Mouse (Mus musculus) retina, postnatal 1 day (tissue): ENCODE data around the gene Tsks.
A peak's percentile ranks its signal among the peaks of the same experiment; 100 is the strongest.

Source experiments
- DNase-seq: peaks from one replicate; pipeline ENCODE4 v3.0.0-alpha.2; 2012

Tsks gene

GRCm38 (mm10) chr7:44983085-44983484 is 40.1 kb downstream of the Tsks start:
- peak; percentile 84 for DNase-seq

- DNase-seq = no peak
Observed at GRCm38 (mm10) chr7:44983944-44984832, 41.2 kb downstream of the Tsks start.

- no peak for DNase-seq
Observed at GRCm38 (mm10) chr7:44984833-44985164, 41.8 kb downstream of the Tsks start.

GRCm38 (mm10) chr7:44985595-44986191 is 42.7 kb downstream of the Tsks start:
- peak; percentile 84 for DNase-seq

GRCm38 (mm10) chr7:44986192-44986878 is 43.3 kb downstream of the Tsks start, which contains the start of gene Prmt1:
TSS of gene Prmt1 (minus strand) at chr7:44986568.
- peak; percentile 100 for DNase-seq

GRCm38 (mm10) chr7:44986879-44987718 is 44.1 kb downstream of the Tsks start:
- no peak for DNase-seq

- DNase-seq = no peak
Observed at GRCm38 (mm10) chr7:44996672-44997071, 53.7 kb downstream of the Tsks start.

- DNase-seq = peak; percentile 97
Observed at GRCm38 (mm10) chr7:44997231-44997939, 54.4 kb downstream of the Tsks start, which contains the start of gene Irf3. TSS of gene Irf3 (plus strand) at chr7:44997648.

GRCm38 (mm10) chr7:44997940-44998428 is 55.0 kb downstream of the Tsks start:
- no peak for DNase-seq

- peak; percentile 38 for DNase-seq
Observed at GRCm38 (mm10) chr7:44998501-44998955, 55.5 kb downstream of the Tsks start, which contains the start of gene Bcl2l12. TSS of gene Bcl2l12 (minus strand) at chr7:44998712.

GRCm38 (mm10) chr7:44999753-45000152 is 56.7 kb downstream of the Tsks start:
- no peak for DNase-seq

- DNase-seq = no peak
Observed at GRCm38 (mm10) chr7:45000539-45001114, 57.6 kb downstream of the Tsks start.

GRCm38 (mm10) chr7:45002440-45002839 is 59.4 kb downstream of the Tsks start:
- DNase-seq = no peak

GRCm38 (mm10) chr7:45004546-45004945 is 61.5 kb downstream of the Tsks start:
- DNase-seq = no peak

GRCm38 (mm10) chr7:45005321-45005992 is 62.5 kb downstream of the Tsks start:
- no peak for DNase-seq

- DNase-seq = no peak
Observed at GRCm38 (mm10) chr7:45006503-45006902, 63.5 kb downstream of the Tsks start.

- DNase-seq = no peak
Observed at GRCm38 (mm10) chr7:45007141-45007540, 64.1 kb downstream of the Tsks start.
